ENCODE assay signal across 7 mouse cellular contexts in genomic region chr11:19013141-19014112, GRCm38 (mm10). TPM values are rescaled to one million over a fixed set of nuclear protein-coding genes. Genes with fewer than 3 reads are reported as not detected.
DNase-seq lines count a peak whose midpoint lies in the region; ATAC-seq and TF ChIP-seq lines count a peak whose summit lies in the region.

No protein-coding gene starts in this region.

- H3K4me3 ChIP-seq in forebrain, postnatal 0 days (ENCODE audit: low read depth, low read length) = peak overlapping the region; percentile 56
- peak overlapping the region; percentile 84 for H3K4me3 ChIP-seq in kidney, postnatal 0 days (replicated peaks; ENCODE audit: low read depth, low read length)
- H3K4me3 ChIP-seq in midbrain, embryonic 15.5 days = peak overlapping the region; percentile 72

- TF ChIP-seq CTCF in forebrain, postnatal 0 days (IDR thresholded peaks at IDR 0.05; ENCODE audit: low read depth) = no peak
- TF ChIP-seq CTCF in kidney, postnatal 0 days (IDR thresholded peaks at IDR 0.05; ENCODE audit: low read depth) = no peak

- ATAC-seq in forebrain, postnatal 0 days = no peak
- no peak; the same call in 1 of the 2 replicates for ATAC-seq in kidney, postnatal 0 days (replicated peaks; ENCODE audit: low FRiP score, low read depth)
- ATAC-seq in midbrain, embryonic 15.5 days (replicated peaks) = no peak
- no peak for ATAC-seq in erythroblast, adult 5-6 weeks (replicated peaks; ENCODE audit: low FRiP score, poor library complexity, severe bottlenecking)

- no peak overlapping the region for H3K27ac ChIP-seq in forebrain, postnatal 0 days (ENCODE audit: low read depth, low read length)
- peak overlapping the region; percentile 97 for H3K27ac ChIP-seq in kidney, postnatal 0 days
- H3K27ac ChIP-seq in midbrain, embryonic 15.5 days = no peak overlapping the region; the same call in 1 of the 2 replicates

- peak overlapping the region; percentile 91 for H3K4me2 ChIP-seq in forebrain, postnatal 0 days (ENCODE audit: low read depth)
- peak overlapping the region; percentile 86 for H3K4me2 ChIP-seq in kidney, postnatal 0 days (ENCODE audit: low read length)
- peak overlapping the region; percentile 95 for H3K4me2 ChIP-seq in midbrain, embryonic 15.5 days

- 36% methylated on average over 25 of the region's 25 CpGs for WGBS in forebrain, postnatal 0 days
- WGBS in kidney, postnatal 0 days = 16% methylated on average over 25 of the region's 25 CpGs
- 19% methylated on average over 25 of the region's 25 CpGs for WGBS in midbrain, embryonic 15.5 days

- no peak overlapping the region for H3K9ac ChIP-seq in forebrain, postnatal 0 days
- peak overlapping the region; percentile 93 for H3K9ac ChIP-seq in kidney, postnatal 0 days (ENCODE audit: low read depth, low read length)
- no peak overlapping the region for H3K9ac ChIP-seq in midbrain, embryonic 15.5 days

- peak; percentile 71 for DNase-seq in NIH3T3 (ENCODE audit: low read depth)
- DNase-seq in adrenal gland, postnatal 36 days = peak; percentile 52 to 61
- no peak for DNase-seq in forebrain, postnatal 0 days
- peak; percentile 73 for DNase-seq in kidney, postnatal 0 days (ENCODE audit: low spot score)
- no peak for DNase-seq in thymus, postnatal 25 days

- H3K9me3 ChIP-seq in forebrain, postnatal 0 days (ENCODE audit: low read length) = no peaks in the 10 kb centered on the region
- H3K9me3 ChIP-seq in kidney, postnatal 0 days (replicated peaks; ENCODE audit: low read length) = no peaks in the 10 kb centered on the region
- H3K9me3 ChIP-seq in midbrain, embryonic 15.5 days = no peaks in the 10 kb centered on the region

- H3K27me3 ChIP-seq in forebrain, postnatal 0 days (ENCODE audit: insufficient read depth, low read length) = peaks cover 17% of the 10 kb centered on the region
- 0 out of 2 replicates have a peak, but pooled peaks cover 4% of the 10 kb centered on the region for H3K27me3 ChIP-seq in kidney, postnatal 0 days (ENCODE audit: insufficient read depth, low read length)
- peaks cover 25% of the 10 kb centered on the region; the same call in 1 of the 2 replicates for H3K27me3 ChIP-seq in midbrain, embryonic 15.5 days (replicated peaks)

- H3K36me3 ChIP-seq in forebrain, postnatal 0 days (ENCODE audit: insufficient read depth) = no peaks in the 10 kb centered on the region
- H3K36me3 ChIP-seq in kidney, postnatal 0 days (ENCODE audit: insufficient read depth, low read length) = 0 out of 2 replicates have a peak, but pooled peaks cover 3% of the 10 kb centered on the region
- no peaks in the 10 kb centered on the region for H3K36me3 ChIP-seq in midbrain, embryonic 15.5 days (replicated peaks)

- peaks cover 7% of the 10 kb centered on the region; the same call in 1 of the 2 replicates for H3K4me1 ChIP-seq in forebrain, postnatal 0 days (ENCODE audit: insufficient read depth)
- no peaks in the 10 kb centered on the region for H3K4me1 ChIP-seq in kidney, postnatal 0 days (replicated peaks; ENCODE audit: insufficient read depth, low read length)
- H3K4me1 ChIP-seq in midbrain, embryonic 15.5 days = peaks cover 39% of the 10 kb centered on the region

RNA-seq across cellular contexts. Expression of gene Meis1, which starts 5.4 kb away (rescaled TPM):
- 10 to 100 TPM; 56.0 to 57.4 TPM for total RNA-seq in adrenal gland, postnatal 36 days (2021)
- 15.8 and 16.9 TPM in 2 replicates for total RNA-seq in forebrain, postnatal 0 days (2014; rRNA removed)
- polyA plus RNA-seq in forebrain, postnatal 0 days (2015; fragmentation: Nextera tagmentation; extraction: Ambion mirVana) = 11.4 and 12.5 TPM in 2 replicates
- 59.0 and 66.7 TPM in 2 replicates for polyA plus RNA-seq in kidney, postnatal 0 days (2015; fragmentation: Nextera tagmentation; extraction: Ambion mirVana)
- polyA plus RNA-seq in midbrain, embryonic 15.5 days (2015; fragmentation: Nextera tagmentation; extraction: Ambion mirVana) = 38.5 and 43.1 TPM in 2 replicates
- 0.38 and 2.5 TPM in 2 replicates for total RNA-seq in erythroblast, adult 5-6 weeks (2015; ENCODE audit: low replicate concordance)
- total RNA-seq in erythroblast, adult 5-6 weeks (2017; ENCODE audit: low replicate concordance) = 2.4 and 3.3 TPM in 2 replicates

Comparison
In these comparisons a context has a peak if more than half of its experiments do, and no peak if none do; other contexts are left out.
1. DNase-seq: peak in NIH3T3 (single experiment), adrenal gland, postnatal 36 days (2 of 2) and kidney, postnatal 0 days (single experiment); none in forebrain, postnatal 0 days (single experiment) and thymus, postnatal 25 days (single experiment).
2. Peak in every context shown above with its lines, with median percentiles within 50 percentile points of each other: H3K4me2 ChIP-seq and H3K4me3 ChIP-seq.